Mouse (Mus musculus): Measurements from ENCODE around the gene Plekhh1. TPM values are rescaled to one million over a fixed set of nuclear protein-coding genes. Genes with fewer than 3 reads are reported as not detected.
"Not testable (repeated sequence)": the region's sequence is repeated elsewhere in the genome, so short reads cannot be mapped to it uniquely, and the experiment has no call there.

Gene Plekhh1
- total RNA-seq, 2 experiments from 2014 or later: 0.25 TPM

DNA sequence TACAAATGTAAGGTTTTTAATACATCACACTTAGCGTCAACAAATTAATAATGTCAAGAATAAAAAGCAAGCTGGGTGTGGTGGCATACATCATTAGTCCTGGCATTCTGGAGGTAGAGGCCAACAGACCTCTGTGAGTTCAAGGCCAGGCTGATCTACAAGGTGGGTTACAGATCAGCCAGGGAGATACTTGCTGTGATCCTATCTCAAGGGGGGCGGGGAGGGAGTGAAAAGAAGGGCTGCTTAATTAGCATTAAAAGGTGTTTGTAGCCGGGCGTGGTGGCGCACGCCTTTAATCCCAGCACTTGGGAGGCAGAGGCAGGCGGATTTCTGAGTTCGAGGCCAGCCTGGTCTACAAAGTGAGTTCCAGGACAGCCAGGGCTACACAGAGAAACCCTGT is 1.4 kb upstream of the Plekhh1 start:
- ATAC-seq (replicated peaks; ENCODE audit: poor library complexity): not testable (repeated sequence)

GRCm38 (mm10) chr12:79034331-79034730 is 5.4 kb downstream of the Plekhh1 start:
- no peak for ATAC-seq (replicated peaks; ENCODE audit: poor library complexity)

DNA sequence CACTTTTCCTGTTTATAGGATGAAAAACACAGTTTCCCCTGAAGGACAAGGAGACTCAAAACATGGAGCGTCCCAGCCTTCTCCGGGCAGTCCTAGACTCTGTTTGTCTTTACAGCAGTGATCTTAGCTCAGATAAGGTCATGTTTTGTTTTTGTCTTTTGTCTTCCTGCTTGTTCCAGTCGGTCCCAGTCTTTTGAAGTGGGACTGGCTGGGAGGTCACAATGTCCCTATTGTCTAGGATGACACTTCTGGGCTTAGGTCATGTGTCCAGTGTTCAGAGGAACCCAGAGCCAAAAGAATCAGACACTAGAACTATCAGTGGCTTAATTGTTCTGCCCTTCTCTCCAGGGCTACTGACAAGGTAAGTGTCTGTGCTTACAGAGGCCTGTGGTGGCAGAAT is 6.4 kb downstream of the Plekhh1 start:
- no peak for ATAC-seq (replicated peaks; ENCODE audit: poor library complexity)

- no peak for ATAC-seq (replicated peaks; ENCODE audit: poor library complexity)
Observed at GRCm38 (mm10) chr12:79039708-79040107, 10.7 kb downstream of the Plekhh1 start.

GRCm38 (mm10) chr12:79040201-79040827 is 11.4 kb downstream of the Plekhh1 start:
- ATAC-seq (replicated peaks; ENCODE audit: poor library complexity): no peak

- ATAC-seq (replicated peaks; ENCODE audit: poor library complexity): 0 out of 2 replicates have a peak, but pooled peaks have one; percentile 44
Observed at GRCm38 (mm10) chr12:79041436-79041835, 12.5 kb downstream of the Plekhh1 start.

GRCm38 (mm10) chr12:79044668-79045067 is 15.7 kb downstream of the Plekhh1 start:
- no peak for ATAC-seq (replicated peaks; ENCODE audit: poor library complexity)

DNA sequence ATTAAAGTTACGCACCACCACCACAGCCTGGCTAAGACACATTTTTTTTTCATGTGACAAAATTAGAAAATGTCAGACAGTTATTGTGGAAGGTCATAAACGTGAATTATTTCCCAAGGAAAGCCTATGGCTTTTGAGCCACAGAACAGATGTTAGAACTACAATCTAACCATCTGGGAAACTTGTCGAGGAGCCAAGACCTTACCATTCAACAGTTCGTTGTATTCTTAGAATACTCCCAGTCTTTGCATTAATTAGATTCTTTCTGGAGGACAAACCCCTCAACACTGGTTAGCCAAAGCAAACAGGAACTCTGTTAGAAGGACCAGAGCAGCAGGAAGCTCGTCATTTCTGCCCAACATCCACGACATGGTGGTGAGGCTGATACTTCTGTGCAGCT is 17.2 kb downstream of the Plekhh1 start:
- no peak for ATAC-seq (replicated peaks; ENCODE audit: poor library complexity)

- ATAC-seq (replicated peaks; ENCODE audit: poor library complexity): no peak
Observed at GRCm38 (mm10) chr12:79047203-79047602, 18.2 kb downstream of the Plekhh1 start.

- no peak for ATAC-seq (replicated peaks; ENCODE audit: poor library complexity)
Observed at GRCm38 (mm10) chr12:79048898-79049297, 19.9 kb downstream of the Plekhh1 start.

DNA sequence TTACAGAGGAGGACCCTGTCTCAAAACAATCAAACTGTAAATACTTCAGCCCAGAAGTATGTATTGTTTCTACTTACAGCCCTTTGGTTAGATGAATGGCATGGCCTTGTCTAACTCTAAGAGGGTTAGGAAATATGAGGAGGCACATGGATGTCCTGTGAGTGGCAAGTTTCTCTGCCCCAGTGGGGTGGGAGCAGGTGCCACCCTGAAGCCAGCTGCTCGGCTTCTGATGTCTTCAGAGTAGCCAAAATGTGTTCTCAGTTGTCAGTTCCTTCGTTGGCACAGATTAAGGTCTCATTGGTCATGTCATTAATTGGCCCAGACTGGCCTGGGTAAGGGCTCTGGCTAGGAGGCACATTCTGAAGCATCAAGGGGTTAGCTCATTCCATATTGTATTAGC is 20.8 kb downstream of the Plekhh1 start:
- no peak for ATAC-seq (replicated peaks; ENCODE audit: poor library complexity)

GRCm38 (mm10) chr12:79050545-79051212 is 21.7 kb downstream of the Plekhh1 start:
- 0 out of 2 replicates have a peak, but pooled peaks have one; percentile 15 for ATAC-seq (replicated peaks; ENCODE audit: poor library complexity)

DNA sequence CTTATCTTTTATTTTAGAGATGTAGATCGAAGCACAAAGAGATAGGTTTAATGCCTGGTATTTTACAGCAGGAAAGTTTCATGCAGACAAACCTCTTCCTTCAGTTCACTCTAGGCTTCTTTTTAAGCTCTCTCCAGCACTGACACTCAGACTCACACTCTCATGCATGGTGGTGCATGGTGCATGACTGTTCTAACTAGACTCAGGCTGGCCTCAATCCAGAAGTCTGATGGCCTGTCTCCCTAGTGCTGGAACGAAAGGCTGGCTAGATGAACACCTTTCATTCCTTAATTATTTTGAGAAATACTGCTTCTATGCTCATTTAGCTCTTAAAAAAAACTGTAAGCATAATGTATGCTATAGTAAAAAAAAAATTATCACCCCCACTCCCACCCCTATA is 23.1 kb downstream of the Plekhh1 start:
- no peak for ATAC-seq (replicated peaks; ENCODE audit: poor library complexity)

GRCm38 (mm10) chr12:79055276-79055675 is 26.3 kb downstream of the Plekhh1 start:
- ATAC-seq (replicated peaks; ENCODE audit: poor library complexity): peak; percentile 98

DNA sequence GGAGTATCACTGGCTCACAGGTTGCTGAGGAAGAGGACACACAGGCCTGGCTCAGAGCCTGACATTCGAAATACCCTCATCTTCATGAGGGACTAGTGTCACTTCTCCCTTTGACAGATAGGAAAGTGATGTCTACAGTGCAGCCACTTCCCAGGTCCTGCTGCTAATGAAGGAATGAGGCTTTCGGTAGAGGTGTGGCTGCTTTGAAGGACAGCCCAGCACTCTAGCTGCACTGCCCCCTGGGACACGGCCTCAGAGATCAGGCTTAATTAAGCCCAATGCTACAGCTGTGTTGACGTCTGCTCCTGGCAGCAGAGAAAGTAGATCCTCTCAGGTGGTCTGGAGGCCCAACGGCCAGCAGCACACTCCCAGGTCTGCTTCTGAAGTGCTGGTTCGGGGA is 30.6 kb downstream of the Plekhh1 start:
- ATAC-seq (replicated peaks; ENCODE audit: poor library complexity): no peak

GRCm38 (mm10) chr12:79060134-79060533 is 31.2 kb downstream of the Plekhh1 start:
- ATAC-seq (replicated peaks; ENCODE audit: poor library complexity): no peak

DNA sequence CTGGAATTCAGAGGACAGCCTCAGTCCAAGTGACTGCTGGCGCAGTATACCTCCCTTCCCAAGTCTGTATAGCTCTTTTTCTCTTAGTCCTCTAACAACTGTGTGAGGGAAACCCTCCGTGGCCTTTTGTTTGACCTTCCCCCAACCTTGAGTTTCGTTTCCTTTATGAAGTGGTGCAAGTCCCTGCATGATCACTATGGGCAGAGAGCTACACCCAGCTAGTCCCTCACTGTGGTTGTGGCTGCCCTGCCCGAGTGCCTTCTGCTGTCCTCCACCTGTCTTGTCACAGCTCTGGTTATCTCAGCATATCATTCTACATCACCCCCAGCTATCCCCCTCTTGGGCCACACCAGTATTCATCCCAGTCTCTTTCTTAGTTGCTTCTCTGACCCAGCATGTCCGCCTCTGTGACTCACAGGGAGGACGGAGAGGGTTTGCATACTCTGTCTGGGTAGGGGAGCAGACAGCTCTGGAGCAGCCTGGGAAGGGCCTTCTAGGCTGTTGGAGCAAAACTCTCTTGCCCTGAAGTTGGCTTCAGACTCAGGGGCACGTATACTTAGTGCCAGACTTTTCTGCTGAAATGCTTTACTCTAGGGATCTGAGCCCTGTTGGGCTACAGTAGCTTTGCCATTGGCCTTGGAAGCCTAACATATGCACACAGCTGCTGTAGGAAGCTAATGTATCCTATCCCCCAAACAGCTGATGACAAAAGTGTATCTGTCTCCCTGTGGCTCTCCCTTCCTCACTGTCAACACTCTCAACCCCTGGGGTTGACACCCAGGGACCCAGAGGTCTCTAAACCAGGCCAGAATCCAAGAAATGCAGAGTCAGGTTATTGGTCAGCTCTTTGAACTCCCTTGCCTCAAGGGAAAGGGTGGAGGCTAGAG is 32.0 kb downstream of the Plekhh1 start:
- peak; percentile 76 for ATAC-seq (replicated peaks; ENCODE audit: poor library complexity)

DNA sequence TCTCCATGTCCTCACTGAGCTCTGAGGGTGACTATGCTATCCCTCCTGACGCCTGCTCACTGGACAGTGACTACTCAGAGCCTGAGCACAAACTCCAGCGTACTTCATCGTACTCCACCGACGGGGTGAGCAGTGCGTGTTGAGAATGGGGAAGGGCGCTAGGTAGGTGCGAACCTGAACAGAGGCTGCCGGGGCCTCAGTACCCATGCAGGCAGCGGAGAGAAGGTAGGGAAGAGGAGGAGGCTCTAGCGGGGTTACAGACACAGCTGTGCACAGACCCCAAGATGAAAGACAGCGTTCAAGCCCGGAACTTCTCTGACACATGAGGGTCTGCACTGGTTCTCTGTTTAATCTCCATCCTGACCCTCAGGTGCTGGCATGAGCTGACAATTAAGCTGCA is 35.5 kb downstream of the Plekhh1 start:
- no peak for ATAC-seq (replicated peaks; ENCODE audit: poor library complexity)

DNA sequence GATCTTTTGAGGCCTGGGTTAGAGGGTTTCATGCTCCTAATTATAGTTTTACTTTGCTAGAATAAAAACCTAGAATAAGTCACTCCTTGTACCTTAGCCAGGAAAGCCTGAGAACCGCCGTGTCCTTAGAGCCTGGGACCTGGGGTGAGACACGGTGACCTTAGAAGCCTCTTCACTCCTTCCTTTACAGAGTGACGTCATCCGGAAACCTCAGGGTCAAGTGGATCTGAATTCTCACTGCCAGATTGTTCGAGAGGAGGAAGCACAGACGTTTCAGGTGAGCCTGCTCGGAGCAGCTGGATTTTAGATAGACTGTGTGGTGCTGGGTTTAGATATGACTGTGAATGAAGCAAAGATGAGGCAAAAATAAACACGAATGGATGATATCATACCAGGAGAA is 37.5 kb downstream of the Plekhh1 start:
- no peak for ATAC-seq (replicated peaks; ENCODE audit: poor library complexity)

DNA sequence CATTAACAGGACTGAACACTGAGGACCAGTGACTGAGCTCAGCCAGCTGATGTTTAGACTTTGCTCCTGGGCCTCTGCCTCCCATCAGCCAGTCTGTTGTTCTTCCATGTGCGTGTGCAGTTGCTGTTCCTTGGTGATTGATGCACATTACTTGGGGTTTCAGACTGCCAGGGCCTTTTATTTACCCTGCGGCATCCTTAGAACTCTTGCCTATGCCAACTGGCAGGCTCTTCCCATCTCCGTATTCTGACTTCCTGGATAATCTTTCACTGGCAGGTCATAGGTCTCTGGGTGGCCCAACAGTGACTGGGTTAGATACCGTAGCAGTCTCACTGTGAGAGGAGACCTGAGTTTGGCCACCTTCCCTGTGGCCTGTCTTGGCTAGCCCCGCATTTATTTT is 38.6 kb downstream of the Plekhh1 start:
- no peak for ATAC-seq (replicated peaks; ENCODE audit: poor library complexity)

GRCm38 (mm10) chr12:79068306-79068705 is 39.3 kb downstream of the Plekhh1 start:
- ATAC-seq (replicated peaks; ENCODE audit: poor library complexity): no peak

- ATAC-seq (replicated peaks; ENCODE audit: poor library complexity): no peak
Observed at GRCm38 (mm10) chr12:79069187-79069608, 40.2 kb downstream of the Plekhh1 start.
